Mouse (Mus musculus): ENCODE results near the gene Dnmt3l. TPM values are rescaled to one million over a fixed set of nuclear protein-coding genes. Genes with fewer than 3 reads are reported as not detected.
A peak's percentile ranks its signal among the peaks of the same experiment; 100 is the strongest.

Dnmt3l gene
- polyA plus RNA-seq, 1 experiment = 1.5 TPM

- Histone ChIP-seq H3K27ac (ENCODE audit: insufficient read depth, low read depth, low read length) (no peak overlapping the region), H3K4me1 (ENCODE audit: control insufficient read depth, insufficient read depth, low read length) (peaks cover 9% of the 10 kb centered on the region), H3K4me3 (ENCODE audit: insufficient read depth, low read length) (no peak overlapping the region)
- TF ChIP-seq CTCF (IDR thresholded peaks at IDR 0.05; ENCODE audit: low read depth, low read length) = no peak
- TF ChIP-seq POLR2A (IDR thresholded peaks at IDR 0.05; ENCODE audit: borderline replicate concordance, low read depth, low read length) = no peak
Measured at GRCm38 (mm10) chr10:78049519-78050035, 7.8 kb downstream of the Dnmt3l start.

GRCm38 (mm10) chr10:78054633-78055565 is 13.2 kb downstream of the Dnmt3l start:
- peaks cover 18% of the 10 kb centered on the region for H3K4me1 ChIP-seq (ENCODE audit: control insufficient read depth, insufficient read depth, low read length)
- TF ChIP-seq POLR2A (IDR thresholded peaks at IDR 0.05; ENCODE audit: borderline replicate concordance, low read depth, low read length) (no peak), CTCF (IDR thresholded peaks at IDR 0.05; ENCODE audit: low read depth, low read length) (peak; percentile 18; the same call in 1 of the 2 replicates)
- H3K4me3 ChIP-seq (ENCODE audit: insufficient read depth, low read length) = no peak overlapping the region

GRCm38 (mm10) chr10:78057056-78057455 is 15.3 kb downstream of the Dnmt3l start:
- TF ChIP-seq CTCF (IDR thresholded peaks at IDR 0.05; ENCODE audit: low read depth, low read length) = no peak
- TF ChIP-seq POLR2A (IDR thresholded peaks at IDR 0.05; ENCODE audit: borderline replicate concordance, low read depth, low read length) = no peak
- Histone ChIP-seq H3K4me3 (ENCODE audit: insufficient read depth, low read length) (no peak overlapping the region), H3K4me1 (ENCODE audit: control insufficient read depth, insufficient read depth, low read length) (peaks cover 18% of the 10 kb centered on the region), H3K27ac (ENCODE audit: insufficient read depth, low read depth, low read length) (no peak overlapping the region)

More at GRCm38 (mm10) chr10:78054633-78055565, 13.2 kb downstream of the Dnmt3l start:
- no peak overlapping the region for H3K27ac ChIP-seq (ENCODE audit: insufficient read depth, low read depth, low read length)

- Histone ChIP-seq H3K4me3 (ENCODE audit: insufficient read depth, low read length) (no peak overlapping the region), H3K27ac (ENCODE audit: insufficient read depth, low read depth, low read length) (no peak overlapping the region)
- TF ChIP-seq CTCF (IDR thresholded peaks at IDR 0.05; ENCODE audit: low read depth, low read length) (no peak), POLR2A (IDR thresholded peaks at IDR 0.05; ENCODE audit: borderline replicate concordance, low read depth, low read length) (no peak)
Measured at GRCm38 (mm10) chr10:78063122-78063521, 21.4 kb downstream of the Dnmt3l start.

GRCm38 (mm10) chr10:78067226-78067625 is 25.5 kb downstream of the Dnmt3l start:
- no peak for TF ChIP-seq POLR2A (IDR thresholded peaks at IDR 0.05; ENCODE audit: borderline replicate concordance, low read depth, low read length)
- TF ChIP-seq CTCF (IDR thresholded peaks at IDR 0.05; ENCODE audit: low read depth, low read length) = no peak
- H3K4me1 ChIP-seq (ENCODE audit: control insufficient read depth, insufficient read depth, low read length) = peaks cover 14% of the 10 kb centered on the region
- H3K4me3 ChIP-seq (ENCODE audit: insufficient read depth, low read length) = no peak overlapping the region
- no peak overlapping the region for H3K27ac ChIP-seq (ENCODE audit: insufficient read depth, low read depth, low read length)

More at GRCm38 (mm10) chr10:78063122-78063521, 21.4 kb downstream of the Dnmt3l start:
- H3K4me1 ChIP-seq (ENCODE audit: control insufficient read depth, insufficient read depth, low read length) = peaks cover 12% of the 10 kb centered on the region

GRCm38 (mm10) chr10:78068541-78068940 is 26.8 kb downstream of the Dnmt3l start:
- TF ChIP-seq POLR2A (IDR thresholded peaks at IDR 0.05; ENCODE audit: borderline replicate concordance, low read depth, low read length) = no peak
- TF ChIP-seq CTCF (IDR thresholded peaks at IDR 0.05; ENCODE audit: low read depth, low read length) = no peak
- Histone ChIP-seq H3K27ac (ENCODE audit: insufficient read depth, low read depth, low read length) (no peak overlapping the region), H3K4me1 (ENCODE audit: control insufficient read depth, insufficient read depth, low read length) (peaks cover 6% of the 10 kb centered on the region), H3K4me3 (ENCODE audit: insufficient read depth, low read length) (peak overlapping the region; percentile 66)

GRCm38 (mm10) chr10:78069101-78070011 is 27.6 kb downstream of the Dnmt3l start, which contains the start of gene Icosl:
Gene Icosl, plus strand, starts transcription at chr10:78069302.
- no peak within 1 kb of the TSS for H3K27ac ChIP-seq (ENCODE audit: insufficient read depth, low read depth, low read length)
- TF ChIP-seq CTCF (IDR thresholded peaks at IDR 0.05; ENCODE audit: low read depth, low read length) (peak; percentile 33), POLR2A (IDR thresholded peaks at IDR 0.05; ENCODE audit: borderline replicate concordance, low read depth, low read length) (no peak)
- H3K4me3 ChIP-seq (ENCODE audit: insufficient read depth, low read length) = peak within 1 kb of the TSS; percentile 66
- H3K4me1 ChIP-seq (ENCODE audit: control insufficient read depth, insufficient read depth, low read length) = 0 out of 2 replicates have a peak, but pooled peaks cover 2% of the 10 kb centered on the region

GRCm38 (mm10) chr10:78074151-78074550 is 32.4 kb downstream of the Dnmt3l start:
- Histone ChIP-seq H3K27ac (ENCODE audit: insufficient read depth, low read depth, low read length) (no peak overlapping the region), H3K4me3 (ENCODE audit: insufficient read depth, low read length) (no peak overlapping the region), H3K4me1 (ENCODE audit: control insufficient read depth, insufficient read depth, low read length) (0 out of 2 replicates have a peak, but pooled peaks cover 2% of the 10 kb centered on the region)
- TF ChIP-seq POLR2A (IDR thresholded peaks at IDR 0.05; ENCODE audit: borderline replicate concordance, low read depth, low read length) (no peak), CTCF (IDR thresholded peaks at IDR 0.05; ENCODE audit: low read depth, low read length) (no peak)

- Histone ChIP-seq H3K27ac (ENCODE audit: insufficient read depth, low read depth, low read length) (no peak overlapping the region), H3K4me1 (ENCODE audit: control insufficient read depth, insufficient read depth, low read length) (0 out of 2 replicates have a peak, but pooled peaks cover 1% of the 10 kb centered on the region), H3K4me3 (ENCODE audit: insufficient read depth, low read length) (no peak overlapping the region)
- TF ChIP-seq CTCF (IDR thresholded peaks at IDR 0.05; ENCODE audit: low read depth, low read length) (no peak), POLR2A (IDR thresholded peaks at IDR 0.05; ENCODE audit: borderline replicate concordance, low read depth, low read length) (no peak)
Measured at GRCm38 (mm10) chr10:78074977-78075376, 33.2 kb downstream of the Dnmt3l start.
